Mouse (Mus musculus) natural killer cell, adult 2 months (primary cell): ENCODE data around the gene Cpne8.
"Not testable (repeated sequence)": the region's sequence is repeated elsewhere in the genome, so short reads cannot be mapped to it uniquely, and the experiment has no call there.

Experiments
- DNase-seq, 2 experiments: peaks; one replicate each; pipeline ENCODE4 v3.0.0; 2022; ENCODE audit warnings: low spot score in 2 of 2

Cpne8 gene

GRCm38 (mm10) chr15:90470561-90470960 is 208.7 kb downstream of the Cpne8 start:
- not testable (repeated sequence) for DNase-seq

GRCm38 (mm10) chr15:90463281-90463680 is 216.0 kb downstream of the Cpne8 start:
- DNase-seq = no peak

- no peak for DNase-seq
These were observed 233.2 kb downstream of the Cpne8 start for GRCm38 (mm10) chr15:90446076-90446475.
